Mouse (Mus musculus) myocyte (in vitro differentiated cells): ENCODE results near the gene Kxd1.

Experiments
- POLR2AphosphoS2 ChIP-seq: IDR thresholded peaks from one replicate; pipeline ENCODE4 v1.6.1; 2011; ENCODE audit warnings: low read depth, control low read depth; ENCODE audit not compliant: insufficient read length
- TCF3 ChIP-seq: IDR thresholded peaks from one replicate; pipeline ENCODE4 v1.6.1; 2011; ENCODE audit warnings: low read depth, control low read depth; ENCODE audit not compliant: insufficient read length

DNA sequence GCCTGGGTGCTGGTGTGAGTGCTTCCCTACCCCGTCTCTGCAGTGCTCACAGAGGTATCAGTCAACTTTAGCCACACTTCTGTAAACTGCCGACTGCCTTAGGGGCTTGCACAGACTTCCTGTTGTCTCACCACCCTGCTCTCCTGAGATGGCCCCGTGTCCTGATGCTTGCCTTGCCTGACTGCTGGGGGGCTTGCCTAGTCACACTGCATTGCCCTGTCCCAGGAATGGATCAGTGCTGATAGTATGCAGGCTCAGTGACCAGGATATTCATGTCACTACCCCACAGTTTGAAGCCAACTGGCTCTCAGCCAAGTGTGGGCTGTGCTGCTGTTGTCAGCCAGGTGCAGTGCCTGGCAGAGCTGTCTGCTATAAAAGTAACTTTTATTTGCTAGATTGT is 37.8 kb upstream of the Kxd1 start:
- TF ChIP-seq POLR2AphosphoS2, result no peak
- no peak for TF ChIP-seq TCF3
